Mouse (Mus musculus): ENCODE measurements around the gene Dact1. TPM values are rescaled to one million over a fixed set of nuclear protein-coding genes. Genes with fewer than 3 reads are reported as not detected.
A peak's percentile ranks its signal among the peaks of the same experiment; 100 is the strongest.

Dact1 gene
- 1.9 and 2.0 TPM in 2 replicates for polyA plus RNA-seq (2015; fragmentation: Nextera tagmentation; extraction: Ambion mirVana)

DNA sequence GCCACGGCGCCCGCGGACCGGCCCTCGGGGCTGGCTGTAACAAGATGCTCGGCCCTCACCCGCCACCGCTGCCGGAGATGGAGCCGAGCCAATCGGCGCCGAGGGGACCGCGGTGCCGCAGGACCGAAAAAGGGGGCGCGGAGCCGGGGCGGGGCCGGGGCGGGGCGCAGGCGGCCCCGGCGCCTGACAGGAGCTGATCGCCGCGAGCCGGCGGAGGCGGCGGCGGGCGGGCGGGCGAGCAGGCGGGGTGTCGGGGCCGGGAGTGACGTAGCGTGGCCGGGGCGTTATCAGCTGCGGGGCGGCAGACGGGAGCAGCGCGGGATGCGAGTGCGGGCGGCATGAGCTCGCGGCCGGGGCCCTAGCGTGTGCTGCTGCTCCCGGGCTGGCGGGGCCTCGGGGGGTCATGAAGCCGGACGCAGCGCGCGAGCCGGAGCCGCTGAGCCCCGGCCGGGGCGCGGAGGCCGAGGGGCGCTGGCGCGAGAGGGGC, at the start of gene Dact1:
TSS of gene Dact1 (plus strand) at position 304 of the 487 bp plus-strand sequence.
- peak; percentile 52 for DNase-seq (ENCODE audit: low spot score)

DNA sequence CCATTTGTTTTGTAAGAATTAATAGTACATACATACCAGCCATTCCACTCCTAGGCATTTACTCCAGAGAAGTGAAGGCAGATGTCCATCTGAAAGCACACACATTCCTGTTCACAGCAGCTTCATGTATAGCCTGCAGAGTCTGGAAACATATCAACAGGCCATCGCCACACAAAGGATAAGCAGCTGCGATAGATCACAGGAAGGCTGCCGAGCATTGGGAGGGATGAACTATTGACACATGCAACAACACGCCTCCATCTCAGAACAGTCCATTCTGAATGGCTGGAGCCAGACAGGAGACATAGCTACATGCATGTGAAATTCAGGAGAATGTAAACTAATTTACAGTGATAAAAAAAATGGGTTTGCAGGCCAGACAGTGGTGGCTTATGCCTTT, 45.5 kb upstream of the Dact1 start:
- no peak for DNase-seq (ENCODE audit: low spot score)

GRCm38 (mm10) chr12:71269367-71269766, 40.3 kb upstream of the Dact1 start:
- no peak for DNase-seq (ENCODE audit: low spot score)

GRCm38 (mm10) chr12:71271131-71271530, 38.6 kb upstream of the Dact1 start:
- DNase-seq (ENCODE audit: low spot score), result no peak

DNA sequence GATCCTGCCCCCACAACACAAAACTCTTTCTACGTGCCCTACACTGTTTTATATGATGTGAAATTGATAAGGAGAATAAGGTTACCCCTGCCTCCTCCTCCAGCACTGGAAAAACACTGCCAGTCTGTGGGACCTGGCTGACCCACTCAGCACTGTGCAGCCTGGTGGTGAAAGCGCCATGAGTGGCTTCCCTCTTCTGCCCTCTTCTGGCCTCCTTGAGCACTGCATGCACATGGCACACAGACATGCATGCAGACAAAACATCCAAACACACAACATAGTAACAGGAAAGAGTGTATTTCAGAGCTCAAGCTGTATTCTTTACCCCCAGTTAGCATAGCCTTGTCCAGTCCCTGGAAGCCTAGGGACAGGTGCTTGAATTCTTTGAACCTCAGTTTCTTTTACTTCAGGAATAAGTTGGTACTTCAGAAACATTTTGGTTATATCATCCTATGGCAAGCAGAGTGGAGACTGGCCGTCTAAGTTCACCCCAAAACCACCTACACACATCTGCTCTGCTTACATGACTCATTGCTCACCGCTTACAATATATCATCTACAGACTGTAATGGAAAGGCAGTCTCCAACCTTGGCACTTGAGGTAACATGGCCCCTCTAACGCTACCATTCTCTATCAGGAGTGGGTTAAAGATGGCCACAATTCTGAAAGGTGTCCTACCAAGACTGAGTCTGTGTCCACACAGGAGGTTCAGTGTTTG, 35.0 kb upstream of the Dact1 start:
- peak; percentile 24 for DNase-seq (ENCODE audit: low spot score)

GRCm38 (mm10) chr12:71275906-71276595, 33.6 kb upstream of the Dact1 start:
- no peak for DNase-seq (ENCODE audit: low spot score)

DNA sequence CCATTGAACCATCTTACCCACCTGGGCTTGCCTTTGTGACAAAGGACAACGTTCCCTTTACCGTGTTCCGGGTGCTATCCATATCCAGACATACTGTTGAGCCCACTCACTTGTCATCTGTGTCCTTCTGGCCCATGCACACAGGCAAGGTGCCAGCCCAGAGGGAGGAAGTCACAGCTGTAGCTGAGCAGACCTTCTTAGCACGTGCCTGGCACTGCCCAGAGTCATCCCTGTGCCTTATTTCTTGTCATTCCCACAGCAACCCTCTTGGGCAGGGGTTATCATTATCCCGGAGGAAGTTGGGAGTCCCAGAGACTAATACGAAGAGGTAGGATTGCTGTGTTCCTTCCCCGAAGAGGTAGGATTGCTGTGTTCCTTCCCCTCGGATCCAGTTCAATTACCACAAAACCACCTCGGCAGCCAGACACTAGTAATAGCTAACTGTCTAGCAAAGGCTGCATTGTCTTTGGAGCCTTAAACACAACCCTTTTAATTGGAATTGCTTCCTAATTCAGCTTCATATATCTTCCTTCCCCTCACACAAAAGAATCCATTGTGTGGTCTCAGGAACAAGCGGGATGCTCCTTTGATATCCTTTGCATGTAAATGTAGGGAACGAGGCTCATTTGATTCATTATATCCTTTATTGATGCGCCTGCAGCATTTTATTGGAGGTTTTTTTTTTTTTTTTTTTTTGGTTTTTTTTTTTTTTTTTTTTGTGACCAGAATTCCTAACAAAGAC, 30.0 kb upstream of the Dact1 start:
- no peak for DNase-seq (ENCODE audit: low spot score)

DNA sequence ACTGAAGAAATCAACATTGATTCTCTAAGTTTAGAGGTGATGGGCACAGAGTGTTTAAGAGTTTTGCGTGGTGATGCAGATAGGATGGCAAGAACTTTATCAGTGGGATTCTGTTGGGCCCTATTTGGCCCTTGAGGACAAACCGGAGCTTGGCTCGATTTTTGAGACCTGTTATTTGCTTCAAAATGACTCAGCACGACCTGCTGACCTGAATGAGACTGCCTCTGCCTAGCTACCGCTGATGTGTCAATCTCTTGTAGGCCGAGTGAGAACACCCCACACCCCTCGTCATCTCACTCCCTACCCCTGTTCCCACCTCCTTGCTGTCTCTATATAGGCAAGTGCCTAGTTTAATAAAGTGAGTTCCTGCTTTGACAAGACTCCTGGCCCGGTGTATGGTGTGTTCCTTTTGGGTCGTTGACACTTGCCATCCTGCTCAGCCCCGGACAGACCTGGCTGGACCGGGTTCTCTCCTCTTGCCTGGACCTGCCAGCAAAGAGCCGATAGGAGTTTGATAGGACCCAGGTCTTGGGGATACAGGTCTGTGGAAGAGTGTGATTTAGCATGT, 28.4 kb upstream of the Dact1 start:
- no peak for DNase-seq (ENCODE audit: low spot score)

DNA sequence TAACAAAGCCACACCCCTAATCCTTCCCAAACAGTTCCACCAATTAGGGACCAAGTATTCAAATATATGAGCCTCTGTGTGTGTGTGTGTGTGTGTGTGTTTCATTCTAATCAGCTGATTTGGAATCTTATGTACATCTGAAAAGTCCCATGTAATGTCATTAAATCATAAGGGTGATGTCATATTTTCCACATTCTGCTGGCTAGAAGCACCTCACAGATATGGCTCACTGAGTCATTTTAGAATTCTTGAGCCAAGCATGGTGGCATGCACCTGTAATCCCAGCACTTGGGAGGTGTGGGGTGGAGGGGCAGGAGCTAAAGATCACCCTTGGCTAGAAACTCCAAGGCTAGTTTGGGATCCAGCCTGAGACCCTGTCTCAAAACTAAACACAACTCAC, 24.3 kb upstream of the Dact1 start:
- no peak for DNase-seq (ENCODE audit: low spot score)

DNA sequence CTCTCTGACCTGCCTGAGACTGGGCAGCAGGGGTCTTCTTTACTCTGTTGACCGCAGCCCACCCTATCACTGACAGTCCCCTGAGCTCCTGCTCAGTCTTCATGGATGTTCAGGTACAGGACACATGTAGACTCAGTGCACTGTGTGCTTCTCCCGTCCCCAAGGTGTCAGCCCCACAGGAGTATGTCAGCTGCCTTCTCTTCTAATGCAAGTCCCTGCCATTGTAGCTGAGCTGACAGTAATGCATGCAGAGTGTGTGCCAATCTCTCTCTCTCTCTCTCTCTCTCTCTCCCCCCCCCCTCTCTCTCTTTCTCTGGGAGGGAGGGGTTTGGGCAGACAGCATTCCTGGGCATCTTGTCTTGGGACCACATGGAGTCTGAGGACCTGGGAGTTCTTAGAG, 19.2 kb upstream of the Dact1 start:
- DNase-seq (ENCODE audit: low spot score), result no peak

DNA sequence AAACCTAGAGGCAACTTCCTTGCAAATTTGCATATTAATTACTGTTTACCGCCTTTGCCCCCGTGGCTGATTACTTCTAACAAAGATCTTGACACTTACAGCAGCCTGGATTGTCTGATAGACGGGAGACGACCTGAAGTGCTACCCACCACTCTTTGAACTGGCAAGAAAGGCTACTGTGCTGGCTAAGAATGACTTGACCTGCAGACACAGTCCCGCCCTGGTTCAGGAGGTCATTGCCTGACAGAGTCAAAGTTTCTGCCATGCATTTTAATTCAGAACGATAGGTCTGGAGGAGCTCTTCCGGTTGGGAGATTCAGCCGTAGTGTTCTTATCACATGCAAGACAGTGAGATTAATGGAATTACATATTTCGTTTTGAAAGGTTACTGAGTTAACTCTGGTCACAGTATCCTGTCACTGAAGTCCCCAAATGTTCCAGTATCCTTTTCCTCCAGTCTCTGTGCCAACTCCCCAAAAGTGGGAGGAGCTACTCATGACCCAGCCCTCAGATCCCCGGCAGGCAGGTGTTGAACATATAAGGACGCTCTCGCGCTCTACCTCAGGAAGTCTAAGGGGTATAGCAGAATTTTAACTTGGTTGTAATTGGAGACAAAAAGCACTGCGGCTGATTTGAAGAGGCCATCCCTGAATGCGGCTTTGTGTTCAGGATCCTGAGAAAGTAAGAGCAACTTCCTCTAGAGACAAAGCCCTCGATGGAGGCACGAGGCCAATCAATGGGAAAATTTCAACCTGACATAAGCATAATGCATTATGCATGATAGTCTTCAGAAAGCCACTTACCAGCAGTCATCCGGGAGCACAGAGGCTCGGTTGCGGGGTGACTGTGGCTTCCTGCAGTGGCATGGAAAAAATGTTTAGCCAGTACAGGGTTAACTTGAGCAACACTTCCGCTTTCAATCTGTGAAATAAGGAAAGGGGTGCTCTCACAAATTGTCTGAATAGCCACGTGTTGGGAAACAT, 15.4 kb upstream of the Dact1 start:
- peak; percentile 46 for DNase-seq (ENCODE audit: low spot score)

DNA sequence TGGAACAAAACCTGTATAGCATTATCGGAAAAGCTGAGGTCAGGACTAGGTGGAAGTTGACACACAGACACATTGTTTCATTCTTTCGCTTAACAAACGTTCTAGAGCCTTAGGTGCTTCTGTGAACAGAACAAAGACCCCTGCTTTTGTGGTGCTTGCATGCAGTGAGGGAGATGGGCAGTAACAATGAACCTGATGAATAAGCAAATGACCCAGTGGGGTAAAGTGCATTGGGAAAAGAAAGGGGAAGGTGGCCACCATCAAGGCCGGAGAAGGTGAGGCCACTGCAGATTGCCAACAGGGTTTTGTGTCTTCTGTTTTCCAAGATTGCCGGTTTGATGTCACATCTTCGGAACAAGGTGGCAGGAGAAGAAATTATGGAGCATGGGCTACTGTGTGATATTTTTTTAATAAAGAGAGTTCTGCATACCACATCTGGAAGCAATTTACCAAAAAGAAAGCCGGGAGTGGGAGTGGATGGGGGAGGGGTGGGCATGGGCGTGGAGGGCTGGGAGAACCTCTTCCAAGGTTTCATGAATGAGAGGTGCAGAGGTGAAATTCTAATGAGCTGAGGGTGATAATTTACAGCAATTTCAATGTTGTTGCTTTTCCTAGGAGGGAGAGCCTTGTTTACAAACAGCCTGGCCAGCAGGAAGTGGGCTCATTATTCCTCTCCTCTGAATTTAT, 12.7 kb upstream of the Dact1 start:
- DNase-seq (ENCODE audit: low spot score), result no peak

- peak; percentile 2 for DNase-seq (ENCODE audit: low spot score)
These were observed 616 bp downstream of the Dact1 start for GRCm38 (mm10) chr12:71310068-71310931.

DNA sequence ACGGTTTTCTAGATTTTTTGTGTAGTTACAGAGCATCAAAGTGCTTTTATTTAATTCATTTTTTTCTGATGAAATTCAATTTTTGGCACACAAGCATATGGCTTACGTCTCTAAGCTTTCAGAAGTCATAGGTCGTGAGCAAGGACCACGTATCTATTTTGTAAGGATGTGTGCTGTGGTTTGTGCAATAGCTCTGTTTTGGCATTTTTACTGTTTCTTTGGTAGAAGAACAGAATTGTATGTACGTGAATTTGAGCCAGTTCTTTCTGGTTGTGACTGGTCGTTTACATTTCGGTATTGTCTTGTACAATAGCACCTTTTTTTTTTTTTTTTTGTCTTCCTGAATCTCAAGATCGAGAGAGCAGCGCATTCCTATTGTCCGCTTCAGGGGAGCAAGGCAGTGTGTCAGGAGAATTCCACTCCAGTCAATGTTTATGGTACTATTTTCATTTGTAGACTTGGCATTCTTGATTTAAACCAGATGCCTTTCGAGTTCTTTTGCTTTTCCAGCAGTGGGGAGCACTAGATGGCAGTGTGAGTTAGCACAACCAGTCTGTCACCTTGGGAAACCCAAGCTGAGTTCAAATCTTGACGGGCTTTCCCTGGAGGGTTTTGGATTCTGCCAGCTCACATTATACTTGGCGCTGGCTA, 1.7 kb downstream of the Dact1 start:
- DNase-seq (ENCODE audit: low spot score), result no peak

- no peak for DNase-seq (ENCODE audit: low spot score)
These were observed 8.6 kb downstream of the Dact1 start for GRCm38 (mm10) chr12:71318239-71318638.

GRCm38 (mm10) chr12:71319536-71319935, 9.9 kb downstream of the Dact1 start:
- DNase-seq (ENCODE audit: low spot score), result no peak

- DNase-seq (ENCODE audit: low spot score), result no peak
These were observed 23.0 kb downstream of the Dact1 start for GRCm38 (mm10) chr12:71332646-71333045.

- no peak for DNase-seq (ENCODE audit: low spot score)
These were observed 23.9 kb downstream of the Dact1 start for GRCm38 (mm10) chr12:71333561-71333960.
